Mouse (Mus musculus): ENCODE measurements around the gene Iqce. TPM values are rescaled to one million over a fixed set of nuclear protein-coding genes. Genes with fewer than 3 reads are reported as not detected.

Gene Iqce
- polyA plus RNA-seq, 1 experiment from 2014 or later, result 4.1 TPM

DNA sequence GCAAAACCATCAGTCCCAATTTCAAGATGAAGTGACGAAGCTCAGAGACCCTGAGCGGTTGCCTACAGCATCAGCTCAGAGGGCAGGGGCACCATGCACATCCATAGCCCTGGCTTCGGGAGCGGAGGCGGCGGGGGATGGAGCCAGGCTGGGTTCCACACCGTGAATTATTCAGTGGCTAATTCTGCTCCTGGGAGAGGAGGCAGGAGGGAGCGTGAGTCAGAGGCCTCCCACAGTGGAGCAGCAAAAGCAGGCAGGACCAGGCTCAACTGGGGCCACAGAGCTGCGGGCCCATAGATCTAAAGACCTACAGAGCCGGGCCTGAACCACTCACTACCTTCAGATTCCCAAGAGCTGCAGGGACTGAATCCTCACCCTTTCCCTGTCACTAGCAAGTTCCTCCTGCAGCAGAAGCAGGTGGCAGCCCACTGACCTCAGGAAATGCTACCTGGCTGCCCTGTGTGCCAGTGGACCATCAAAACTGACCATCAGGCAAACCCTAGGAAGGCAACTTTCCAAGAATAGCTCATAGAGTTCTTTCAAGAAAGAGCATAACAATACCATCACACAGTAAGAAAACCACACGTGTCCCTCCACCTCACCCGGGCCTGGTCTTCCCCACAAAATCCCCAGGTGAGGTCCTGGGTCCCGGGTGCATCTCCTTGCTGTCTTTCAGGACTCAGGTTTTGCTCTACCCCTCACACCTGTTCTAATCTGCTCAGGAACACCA lies 55.0 kb downstream of the Iqce start:
- Histone ChIP-seq H3K27ac (replicated peaks) (peak overlapping the region; percentile 41; the same call in 1 of the 2 replicates), H3K9me3 (replicated peaks) (no peaks in the 10 kb centered on the region), H3K4me2 (peak overlapping the region; percentile 100), H3K36me3 (replicated peaks) (0 out of 2 replicates have a peak, but pooled peaks cover 3% of the 10 kb centered on the region), H3K4me3 (replicated peaks) (peak overlapping the region; percentile 90), H3K4me1 (replicated peaks) (peaks cover 88% of the 10 kb centered on the region), H3K27me3 (peaks cover 7% of the 10 kb centered on the region; the same call in 1 of the 2 replicates), H3K9ac (peak overlapping the region; percentile 90; the same call in 1 of the 2 replicates)
- ATAC-seq (ENCODE audit: insufficient read depth), result no peak
- WGBS (ENCODE audit: insufficient replicate concordance), result 77% methylated on average over 13 of the region's 13 CpGs

DNA sequence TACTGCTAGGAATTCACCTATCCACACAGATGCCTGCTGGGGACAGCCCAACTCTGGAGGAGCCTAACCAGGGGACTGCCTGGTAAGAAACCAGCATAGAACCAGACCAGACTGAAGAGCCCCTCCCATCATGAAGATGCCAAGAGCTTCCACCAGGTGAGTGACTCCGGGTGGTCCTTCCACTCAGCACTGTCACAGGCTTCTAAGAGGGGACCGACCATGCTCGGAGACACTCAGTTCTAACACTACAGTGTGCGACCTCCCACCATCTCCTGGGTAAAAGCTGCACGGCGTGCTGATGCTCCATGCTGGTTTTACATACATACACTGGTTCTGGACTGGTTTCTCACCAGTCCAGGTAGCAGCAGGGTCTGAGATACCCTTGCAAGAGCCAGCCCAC lies 56.0 kb downstream of the Iqce start:
- no peaks in the 10 kb centered on the region for H3K9me3 ChIP-seq (replicated peaks)
- peak overlapping the region; percentile 85; the same call in 1 of the 2 replicates for H3K27ac ChIP-seq (replicated peaks)
- H3K4me1 ChIP-seq (replicated peaks), result peaks cover 94% of the 10 kb centered on the region
- H3K9ac ChIP-seq, result peak overlapping the region; percentile 42; the same call in 1 of the 2 replicates
- WGBS (ENCODE audit: insufficient replicate concordance), result 86% methylated on average over 6 of the region's 6 CpGs
- H3K4me2 ChIP-seq, result peak overlapping the region; percentile 64
- ATAC-seq (ENCODE audit: insufficient read depth), result no peak
- peaks cover 7% of the 10 kb centered on the region; the same call in 1 of the 2 replicates for H3K27me3 ChIP-seq
- 0 out of 2 replicates have a peak, but pooled peaks cover 3% of the 10 kb centered on the region for H3K36me3 ChIP-seq (replicated peaks)
- no peak overlapping the region; the same call in 1 of the 2 replicates for H3K4me3 ChIP-seq (replicated peaks)

DNA sequence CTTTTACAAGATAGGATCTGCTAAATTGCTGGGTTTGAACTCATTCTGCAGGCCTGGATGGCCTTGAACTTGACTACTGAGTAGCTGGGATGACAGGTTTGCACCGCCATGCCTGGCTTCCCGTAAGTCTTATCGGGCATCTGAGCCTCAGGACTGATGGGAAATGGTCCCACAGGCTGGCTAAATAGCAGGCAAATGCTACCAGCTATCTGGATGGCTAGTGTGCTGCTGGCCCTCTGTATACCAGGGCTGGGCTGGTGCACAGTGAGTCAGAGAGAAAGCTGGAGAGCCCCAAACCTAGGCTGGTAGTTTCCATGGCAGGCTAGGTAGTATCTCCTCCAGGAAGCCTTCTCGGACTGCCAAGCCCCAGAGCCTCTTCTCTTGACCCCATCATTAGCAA lies 56.7 kb downstream of the Iqce start:
- Histone ChIP-seq H3K4me2 (peak overlapping the region; percentile 64), H3K9ac (peak overlapping the region; percentile 42), H3K27ac (replicated peaks) (peak overlapping the region; percentile 85), H3K9me3 (replicated peaks) (no peaks in the 10 kb centered on the region), H3K4me3 (replicated peaks) (no peak overlapping the region), H3K36me3 (replicated peaks) (0 out of 2 replicates have a peak, but pooled peaks cover 3% of the 10 kb centered on the region), H3K27me3 (0 out of 2 replicates have a peak, but pooled peaks cover under 1% of the 10 kb centered on the region), H3K4me1 (replicated peaks) (peaks cover 94% of the 10 kb centered on the region)
- ATAC-seq (ENCODE audit: insufficient read depth), result no peak
- WGBS (ENCODE audit: insufficient replicate concordance), result 45% methylated on average over 4 of the region's 4 CpGs

DNA sequence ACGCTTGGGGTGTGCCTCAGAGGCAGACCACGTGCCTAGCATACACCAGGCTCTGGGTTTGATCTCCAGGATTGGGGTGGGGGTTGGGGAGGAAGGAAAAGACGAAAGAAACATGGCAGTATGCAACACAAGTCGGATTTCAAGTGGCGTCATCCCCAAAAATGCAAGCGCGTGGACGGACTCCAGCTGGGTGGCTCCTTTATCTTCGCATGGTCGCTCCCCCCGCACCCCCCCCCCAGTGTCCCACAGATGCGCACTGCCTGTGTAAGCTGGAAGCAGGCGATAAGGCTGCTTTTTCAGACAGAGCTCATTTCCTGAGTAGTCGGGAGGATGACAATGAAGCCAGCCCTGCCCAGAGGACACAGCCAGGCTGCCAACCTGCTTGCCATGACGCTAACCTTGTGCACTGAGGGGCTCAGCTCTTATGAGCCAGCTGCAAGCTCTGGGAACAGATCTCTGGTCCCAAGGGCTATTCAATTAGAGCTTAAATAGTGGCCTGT lies 57.4 kb downstream of the Iqce start:
- Histone ChIP-seq H3K27ac (replicated peaks) (peak overlapping the region; percentile 85), H3K9ac (peak overlapping the region; percentile 42)

DNA sequence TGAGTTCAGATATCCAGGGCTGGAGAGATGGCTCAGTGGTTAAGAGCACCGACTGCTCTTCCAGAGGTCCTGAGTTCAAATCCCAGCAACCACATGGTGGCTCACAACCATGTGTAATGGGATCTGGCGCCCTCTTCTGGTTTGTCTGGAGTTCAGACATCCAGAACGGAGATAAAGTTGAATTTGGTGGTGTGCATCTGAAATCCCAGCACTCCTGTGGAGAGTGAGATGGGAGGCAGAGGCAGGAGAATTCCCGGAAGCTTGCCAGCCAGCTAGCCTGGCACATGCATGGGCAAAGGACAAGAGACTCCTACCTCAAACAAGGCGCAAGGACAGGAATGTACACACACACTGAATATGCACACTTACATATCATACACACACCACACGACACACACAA lies 57.9 kb downstream of the Iqce start:
- WGBS (ENCODE audit: insufficient replicate concordance), result 53% methylated on average over 6 of the region's 6 CpGs
- Histone ChIP-seq H3K27me3 (no peaks in the 10 kb centered on the region), H3K4me2 (peak overlapping the region; percentile 64), H3K4me1 (replicated peaks) (peaks cover 84% of the 10 kb centered on the region), H3K4me3 (replicated peaks) (peak overlapping the region; percentile 21; the same call in 1 of the 2 replicates), H3K36me3 (replicated peaks) (0 out of 2 replicates have a peak, but pooled peaks cover 3% of the 10 kb centered on the region), H3K27ac (replicated peaks) (peak overlapping the region; percentile 85), H3K9me3 (replicated peaks) (no peaks in the 10 kb centered on the region), H3K9ac (no peak overlapping the region)
- ATAC-seq (ENCODE audit: insufficient read depth), result no peak

More for the DNA sequence above, 57.4 kb downstream of the Iqce start:
- ATAC-seq (ENCODE audit: insufficient read depth), result peak; percentile 60
- Histone ChIP-seq H3K9me3 (replicated peaks) (no peaks in the 10 kb centered on the region), H3K36me3 (replicated peaks) (0 out of 2 replicates have a peak, but pooled peaks cover 3% of the 10 kb centered on the region), H3K4me1 (replicated peaks) (peaks cover 89% of the 10 kb centered on the region), H3K4me2 (peak overlapping the region; percentile 64), H3K4me3 (replicated peaks) (peak overlapping the region; percentile 21), H3K27me3 (no peaks in the 10 kb centered on the region)
- 22% methylated on average over 15 of the region's 15 CpGs for WGBS (ENCODE audit: insufficient replicate concordance)

DNA sequence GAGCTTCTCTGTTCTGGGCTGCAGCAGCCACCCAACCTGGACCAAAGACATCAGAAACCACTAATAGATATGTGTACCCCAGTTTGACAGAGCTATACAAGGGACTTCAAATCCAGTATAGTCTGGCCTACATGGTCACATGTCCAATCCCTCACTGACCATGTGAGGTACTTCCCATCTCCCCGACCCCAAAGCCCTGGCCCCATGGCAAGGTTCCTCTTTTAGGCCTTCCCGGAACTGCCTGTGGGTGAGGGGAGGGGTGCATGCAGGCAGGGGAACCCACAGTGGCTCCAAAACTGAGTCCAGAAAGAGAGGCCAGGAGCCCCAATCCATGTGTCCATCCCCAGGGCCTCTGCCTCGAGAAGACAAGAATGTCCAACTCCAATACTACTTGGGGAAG lies 60.1 kb downstream of the Iqce start:
- Histone ChIP-seq H3K27ac (replicated peaks) (peak overlapping the region; percentile 53; the same call in 1 of the 2 replicates), H3K4me2 (no peak overlapping the region), H3K27me3 (no peaks in the 10 kb centered on the region), H3K9me3 (replicated peaks) (no peaks in the 10 kb centered on the region), H3K9ac (no peak overlapping the region), H3K36me3 (replicated peaks) (0 out of 2 replicates have a peak, but pooled peaks cover 3% of the 10 kb centered on the region), H3K4me3 (replicated peaks) (no peak overlapping the region), H3K4me1 (replicated peaks) (peaks cover 79% of the 10 kb centered on the region)
- 24% methylated on average over 3 of the region's 3 CpGs for WGBS (ENCODE audit: insufficient replicate concordance)
- ATAC-seq (ENCODE audit: insufficient read depth), result no peak

DNA sequence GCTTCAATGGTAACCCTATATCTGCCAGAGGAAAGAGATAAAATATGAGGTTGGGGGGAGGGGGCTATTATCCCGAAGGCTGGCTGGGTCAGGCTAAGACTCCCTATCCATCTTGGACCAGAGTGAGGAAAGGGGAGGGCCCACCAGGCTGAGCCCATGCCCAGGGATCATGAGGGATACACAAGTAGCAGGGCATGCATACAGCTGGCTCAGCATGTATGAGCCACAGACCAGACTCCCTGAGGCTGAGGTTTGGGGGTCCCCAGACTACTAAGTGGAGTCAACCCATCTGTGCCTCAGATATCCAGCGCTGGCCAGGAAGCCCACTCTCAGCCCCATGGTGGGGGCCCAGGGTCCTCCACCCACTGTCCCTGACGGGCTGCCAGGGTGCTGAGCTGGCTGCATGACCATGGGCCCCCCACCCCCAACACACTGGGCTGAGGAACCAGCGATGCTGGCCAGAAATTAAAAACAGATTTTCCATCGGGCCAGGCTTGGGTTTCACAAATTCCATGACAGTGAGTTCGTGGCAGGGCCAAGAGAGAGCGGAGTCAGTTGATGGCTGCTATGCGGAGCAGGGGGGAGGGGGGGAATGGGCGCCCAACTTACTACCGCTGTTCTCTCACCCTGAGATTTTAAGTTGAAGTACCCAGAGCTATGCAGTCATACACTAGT lies 60.8 kb downstream of the Iqce start:
- H3K4me2 ChIP-seq, result no peak overlapping the region
- WGBS (ENCODE audit: insufficient replicate concordance), result 62% methylated on average over 10 of the region's 10 CpGs
- 0 out of 2 replicates have a peak overlapping the region, but pooled peaks have one; percentile 53 for H3K27ac ChIP-seq (replicated peaks)
- no peaks in the 10 kb centered on the region for H3K27me3 ChIP-seq
- no peaks in the 10 kb centered on the region for H3K9me3 ChIP-seq (replicated peaks)
- H3K4me3 ChIP-seq (replicated peaks), result no peak overlapping the region
- 0 out of 2 replicates have a peak, but pooled peaks cover 3% of the 10 kb centered on the region for H3K36me3 ChIP-seq (replicated peaks)
- no peak overlapping the region for H3K9ac ChIP-seq
- H3K4me1 ChIP-seq (replicated peaks), result peaks cover 76% of the 10 kb centered on the region
- ATAC-seq (ENCODE audit: insufficient read depth), result no peak

DNA sequence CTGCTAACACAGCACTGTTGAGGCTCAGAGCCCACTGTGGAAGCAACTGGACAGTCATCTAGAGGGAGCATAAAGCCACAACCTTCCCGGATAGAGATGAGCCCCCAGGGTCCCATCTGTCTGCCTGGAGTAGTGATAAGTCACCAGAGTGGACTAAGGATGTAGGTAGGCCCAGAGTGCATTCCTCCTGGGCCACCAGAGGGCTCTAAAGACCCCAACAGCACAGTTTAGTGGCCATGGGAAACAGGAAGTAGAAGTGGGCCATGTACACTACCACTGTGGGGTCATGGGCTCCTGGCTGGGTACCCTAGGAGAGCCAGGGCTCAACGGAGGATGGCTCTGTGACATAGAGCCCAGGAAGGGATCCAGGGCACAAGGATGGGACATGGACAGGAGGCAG lies 61.4 kb downstream of the Iqce start:
- Histone ChIP-seq H3K4me3 (replicated peaks) (no peak overlapping the region), H3K27ac (replicated peaks) (no peak overlapping the region), H3K4me1 (replicated peaks) (peaks cover 70% of the 10 kb centered on the region), H3K9ac (no peak overlapping the region), H3K9me3 (replicated peaks) (no peaks in the 10 kb centered on the region), H3K36me3 (replicated peaks) (0 out of 2 replicates have a peak, but pooled peaks cover 6% of the 10 kb centered on the region), H3K27me3 (no peaks in the 10 kb centered on the region), H3K4me2 (no peak overlapping the region)
- ATAC-seq (ENCODE audit: insufficient read depth), result no peak
- 26% methylated on average over 2 of the region's 2 CpGs for WGBS (ENCODE audit: insufficient replicate concordance)

DNA sequence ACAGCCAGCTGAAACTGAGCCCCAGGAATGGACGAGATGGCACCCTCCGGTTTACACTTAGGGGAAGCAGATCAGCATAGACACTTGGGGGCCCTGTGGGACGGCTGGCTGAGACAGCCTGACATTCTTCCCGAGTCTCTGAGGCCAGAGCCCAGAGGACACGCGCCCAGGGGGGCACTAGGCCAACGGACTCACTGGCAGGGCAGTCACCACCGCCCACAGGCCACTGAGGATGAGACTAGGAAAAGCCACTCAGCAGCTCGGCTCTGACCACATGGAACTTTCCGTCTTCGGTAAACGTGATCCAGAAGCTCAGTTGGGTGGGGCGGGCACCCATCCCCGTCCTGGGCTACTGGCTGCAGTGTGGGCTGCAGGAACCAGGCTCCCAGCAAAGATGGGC lies 62.3 kb downstream of the Iqce start:
- peaks cover 61% of the 10 kb centered on the region for H3K4me1 ChIP-seq (replicated peaks)
- no peaks in the 10 kb centered on the region for H3K9me3 ChIP-seq (replicated peaks)
- no peak overlapping the region for H3K27ac ChIP-seq (replicated peaks)
- peaks cover 15% of the 10 kb centered on the region; the same call in 1 of the 2 replicates for H3K36me3 ChIP-seq (replicated peaks)
- no peak overlapping the region for H3K4me3 ChIP-seq (replicated peaks)
- no peak for ATAC-seq (ENCODE audit: insufficient read depth)
- H3K9ac ChIP-seq, result no peak overlapping the region
- no peak overlapping the region for H3K4me2 ChIP-seq
- WGBS (ENCODE audit: insufficient replicate concordance), result 83% methylated on average over 14 of the region's 14 CpGs
- H3K27me3 ChIP-seq, result no peaks in the 10 kb centered on the region

DNA sequence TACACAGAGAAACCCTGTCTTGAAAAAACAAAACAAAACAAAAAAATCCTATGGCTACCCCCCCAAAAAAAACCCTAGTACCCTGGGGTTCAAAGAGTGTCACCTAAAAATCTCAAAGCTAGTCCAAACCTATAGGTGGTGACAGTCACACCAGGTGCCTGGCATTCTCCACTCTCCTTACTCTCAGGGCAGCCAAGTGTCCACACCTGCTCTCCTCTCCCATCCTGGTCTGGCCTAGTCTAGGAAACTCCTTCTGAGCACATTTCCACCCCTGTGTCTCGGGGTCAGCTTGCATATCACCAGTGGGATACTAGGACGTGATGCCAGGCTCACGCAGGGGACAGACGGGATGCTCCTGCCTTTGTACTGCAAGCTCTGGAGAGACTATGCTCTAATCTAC lies 62.9 kb downstream of the Iqce start:
- no peak for ATAC-seq (ENCODE audit: insufficient read depth)
- 79% methylated on average over 4 of the region's 4 CpGs for WGBS (ENCODE audit: insufficient replicate concordance)
- Histone ChIP-seq H3K27me3 (no peaks in the 10 kb centered on the region), H3K27ac (replicated peaks) (no peak overlapping the region), H3K36me3 (replicated peaks) (peaks cover 21% of the 10 kb centered on the region), H3K4me3 (replicated peaks) (no peak overlapping the region), H3K4me2 (no peak overlapping the region), H3K9me3 (replicated peaks) (no peaks in the 10 kb centered on the region), H3K9ac (no peak overlapping the region), H3K4me1 (replicated peaks) (peaks cover 55% of the 10 kb centered on the region)

DNA sequence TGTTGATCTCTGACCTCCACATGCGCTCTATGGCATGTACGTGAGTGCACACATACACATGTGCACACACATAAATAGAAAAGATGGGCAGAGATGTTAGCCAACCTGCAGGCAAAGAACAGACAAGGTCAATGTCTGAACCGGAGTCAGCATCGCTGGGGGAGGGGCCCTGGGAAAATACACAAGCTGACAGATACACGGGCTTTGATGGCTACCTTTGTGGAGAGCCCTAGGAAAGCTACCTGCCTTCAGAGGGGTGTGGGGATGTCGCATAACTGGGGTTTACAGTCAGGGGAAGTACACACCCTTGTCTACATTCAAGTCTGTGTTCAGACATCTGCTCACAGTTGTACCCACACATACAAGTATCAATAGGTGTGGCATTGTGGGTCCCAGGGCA lies 63.7 kb downstream of the Iqce start:
- no peak overlapping the region for H3K9ac ChIP-seq
- 74% methylated on average over 6 of the region's 6 CpGs for WGBS (ENCODE audit: insufficient replicate concordance)
- H3K9me3 ChIP-seq (replicated peaks), result no peaks in the 10 kb centered on the region
- H3K27me3 ChIP-seq, result no peaks in the 10 kb centered on the region
- ATAC-seq (ENCODE audit: insufficient read depth), result no peak
- no peak overlapping the region for H3K4me3 ChIP-seq (replicated peaks)
- peaks cover 47% of the 10 kb centered on the region for H3K4me1 ChIP-seq (replicated peaks)
- H3K4me2 ChIP-seq, result no peak overlapping the region
- peaks cover 21% of the 10 kb centered on the region for H3K36me3 ChIP-seq (replicated peaks)
- no peak overlapping the region for H3K27ac ChIP-seq (replicated peaks)

Measured in liver, embryonic 15.5 days (tissue).